Mouse (Mus musculus) MEL (cell line): ENCODE measurements at regions not wholly inside any gene's neighbourhood (a gene's known extent, or its start where the extent isn't known, plus 50 kb on each side); places are given as distances from the start of the nearest gene placed in this dataset.

Experiments used
- DNase-seq: peaks from one replicate; pipeline ENCODE4 v3.0.0; 2011; ENCODE audit warnings: low read depth, low spot score
- H3K27ac ChIP-seq: 2 replicates; pipeline ENCODE4 v1.5.1; 2012; ENCODE audit warnings: low read depth, mild to moderate bottlenecking, control low read depth, low read length, moderate library complexity; ENCODE audit not compliant: control insufficient read depth
- H3K27me3 ChIP-seq, 2 experiments: fragments of 150-350 bp in 1 of 2; sonication (generic) in 1 of 2; 2 replicates each; pipeline ENCODE4 v1.6.1; 2012; ENCODE audit warnings: low read length in 2 of 2, mild to moderate bottlenecking in 2 of 2, improper control_type of control experiment in 1 of 2, moderate library complexity in 1 of 2; ENCODE audit not compliant: insufficient read depth in 2 of 2, control insufficient read depth in 1 of 2
- H3K36me3 ChIP-seq, 2 experiments: 2 replicates each; pipeline ENCODE4 v1.6.1; 2012 to 2014; ENCODE audit warnings: low read length in 2 of 2, improper control_type of control experiment in 1 of 2, inconsistent platforms in 1 of 2, mild to moderate bottlenecking in 1 of 2; ENCODE audit not compliant: insufficient read depth in 2 of 2, control insufficient read depth in 1 of 2
- H3K4me1 ChIP-seq, 2 experiments: fragments of 150-350 bp in 1 of 2; sonication (generic) in 1 of 2; 2 replicates each; pipeline ENCODE4 v1.6.1; 2012; ENCODE audit warnings: low read length in 2 of 2, improper control_type of control experiment in 1 of 2, mild to moderate bottlenecking in 1 of 2; ENCODE audit not compliant: insufficient read depth in 2 of 2, control insufficient read depth in 1 of 2
- H3K4me3 ChIP-seq, 2 experiments: fragments of 150-350 bp in 1 of 2; sonication (generic) in 1 of 2; 2 replicates each; pipeline ENCODE4 v1.5.1; 2012; ENCODE audit warnings: low read depth in 2 of 2, low read length in 2 of 2, mild to moderate bottlenecking in 2 of 2, moderate library complexity in 2 of 2, control low read depth in 1 of 2, improper control_type of control experiment in 1 of 2; ENCODE audit not compliant: control insufficient read depth in 1 of 2, insufficient read depth in 1 of 2
- H3K79me2 ChIP-seq: 2 replicates; pipeline ENCODE4 v1.6.1; 2012; ENCODE audit warnings: mild to moderate bottlenecking, low read length, moderate library complexity; ENCODE audit not compliant: control insufficient read depth, poor library complexity, insufficient read depth
- H3K9ac ChIP-seq: 2 replicates; pipeline ENCODE4 v1.6.1; 2012; ENCODE audit warnings: low read depth, mild to moderate bottlenecking, control low read depth, low read length, moderate library complexity; ENCODE audit not compliant: control insufficient read depth, poor library complexity, severe bottlenecking
- H3K9me3 ChIP-seq: fragments of 150-350 bp; sonication (generic); replicated peaks from 2 replicates; pipeline ENCODE4 v1.6.1; 2012; ENCODE audit warnings: mild to moderate bottlenecking, low read length, improper control_type of control experiment, moderate library complexity; ENCODE audit not compliant: insufficient read depth
- BHLHE40 ChIP-seq: IDR thresholded peaks from 2 replicates; pipeline ENCODE4 v1.6.1; 2012; ENCODE audit warnings: low read depth, mild to moderate bottlenecking, inconsistent platforms, low read length, improper control_type of control experiment, borderline replicate concordance
- CTCF ChIP-seq, 3 experiments: IDR thresholded peaks in 2 of 3; conservative IDR thresholded peaks in 1 of 3; 2 replicates each; pipeline ENCODE4 v1.5.1; 2011 to 2012; ENCODE audit warnings: low read length in 3 of 3, low read depth in 2 of 3, mild to moderate bottlenecking in 2 of 3, improper control_type of control experiment in 1 of 3, inconsistent platforms in 1 of 3, mixed read lengths in 1 of 3, moderate library complexity in 1 of 3; ENCODE audit not compliant: control insufficient read depth in 1 of 3, insufficient read depth in 1 of 3, poor library complexity in 1 of 3, severe bottlenecking in 1 of 3
- E2F4 ChIP-seq: IDR thresholded peaks from 2 replicates; pipeline ENCODE4 v1.6.1; 2011; ENCODE audit warnings: low read depth, low read length, improper control_type of control experiment, borderline replicate concordance
- ELF1 ChIP-seq: IDR thresholded peaks from 2 replicates; pipeline ENCODE4 v1.6.1; 2014; ENCODE audit warnings: low read depth, mild to moderate bottlenecking, inconsistent platforms, low read length, improper control_type of control experiment, moderate library complexity
- EP300 ChIP-seq, 2 experiments: IDR thresholded peaks; 2 replicates each; pipeline ENCODE4 v1.6.1; 2011; ENCODE audit warnings: improper control_type of control experiment in 2 of 2, low read length in 2 of 2, low read depth in 1 of 2, mild to moderate bottlenecking in 1 of 2
- ETS1 ChIP-seq: IDR thresholded peaks from 2 replicates; pipeline ENCODE4 v1.6.1; 2012; ENCODE audit warnings: low read depth, mild to moderate bottlenecking, inconsistent platforms, low read length, improper control_type of control experiment, moderate library complexity
- GABPA ChIP-seq: IDR thresholded peaks from 2 replicates; pipeline ENCODE4 v1.6.1; 2012; ENCODE audit warnings: low read depth, mild to moderate bottlenecking, inconsistent platforms, low read length, improper control_type of control experiment, moderate library complexity
- GATA1 ChIP-seq: IDR thresholded peaks from 2 replicates; pipeline ENCODE4 v1.6.1; 2011; ENCODE audit warnings: low read depth, low read length, improper control_type of control experiment
- HCFC1 ChIP-seq: IDR thresholded peaks from 2 replicates; pipeline ENCODE4 v1.6.1; 2012; ENCODE audit warnings: low read depth, mild to moderate bottlenecking, inconsistent platforms, low read length, improper control_type of control experiment, moderate library complexity
- JUND ChIP-seq: IDR thresholded peaks from 2 replicates; pipeline ENCODE4 v1.6.1; 2011; ENCODE audit warnings: low read depth, mild to moderate bottlenecking, improper control_type of control experiment, low read length
- KAT2A ChIP-seq: conservative IDR thresholded peaks from 2 replicates; pipeline ENCODE4 v1.6.1; 2012; ENCODE audit warnings: low read depth, low read length, improper control_type of control experiment, inconsistent platforms
- MAFK ChIP-seq: IDR thresholded peaks from 2 replicates; pipeline ENCODE4 v1.6.1; 2011; ENCODE audit warnings: low read depth, mild to moderate bottlenecking, low read length, improper control_type of control experiment, borderline replicate concordance
- MAZ ChIP-seq: IDR thresholded peaks from 2 replicates; pipeline ENCODE4 v1.6.1; 2012; ENCODE audit warnings: low read depth, mild to moderate bottlenecking, inconsistent platforms, low read length, improper control_type of control experiment
- MEF2A ChIP-seq: IDR thresholded peaks from 2 replicates; pipeline ENCODE4 v1.6.1; 2014; ENCODE audit warnings: low read depth, mild to moderate bottlenecking, inconsistent platforms, low read length, improper control_type of control experiment; ENCODE audit not compliant: poor library complexity, insufficient replicate concordance, severe bottlenecking; ENCODE audit errors: extremely low read depth
- MXI1 ChIP-seq: IDR thresholded peaks from 2 replicates; pipeline ENCODE4 v1.6.1; 2011; ENCODE audit warnings: mild to moderate bottlenecking, low read depth, low read length, improper control_type of control experiment
- MYB ChIP-seq: IDR thresholded peaks from 2 replicates; pipeline ENCODE4 v1.6.1; 2011; ENCODE audit warnings: mild to moderate bottlenecking, low read depth, low read length, improper control_type of control experiment
- NRF1 ChIP-seq: IDR thresholded peaks from 2 replicates; pipeline ENCODE4 v1.6.1; 2014; ENCODE audit warnings: low read depth, mild to moderate bottlenecking, inconsistent platforms, low read length, improper control_type of control experiment, moderate library complexity; ENCODE audit not compliant: poor library complexity, insufficient read depth, severe bottlenecking
- POLR2A ChIP-seq, 2 experiments: IDR thresholded peaks; 2 replicates each; pipeline ENCODE4 v1.6.1; 2011 to 2012; ENCODE audit warnings: low read length in 2 of 2, mild to moderate bottlenecking in 2 of 2, control low read depth in 1 of 2, improper control_type of control experiment in 1 of 2, low read depth in 1 of 2, moderate library complexity in 1 of 2; ENCODE audit not compliant: control insufficient read depth in 1 of 2, insufficient read depth in 1 of 2, poor library complexity in 1 of 2
- POLR2AphosphoS2 ChIP-seq: IDR thresholded peaks from 2 replicates; pipeline ENCODE4 v1.6.1; 2011; ENCODE audit warnings: low read length, improper control_type of control experiment
- POLR2AphosphoS5 ChIP-seq: IDR thresholded peaks from 2 replicates; pipeline ENCODE4 v1.6.1; 2012; ENCODE audit warnings: low read depth, borderline replicate concordance, mild to moderate bottlenecking, inconsistent platforms, low read length, moderate library complexity, mixed read lengths
- RAD21 ChIP-seq: IDR thresholded peaks from 2 replicates; pipeline ENCODE4 v1.6.1; 2011; ENCODE audit warnings: mild to moderate bottlenecking, low read depth, low read length, improper control_type of control experiment
- SIN3A ChIP-seq: IDR thresholded peaks from 2 replicates; pipeline ENCODE4 v1.6.1; 2012; ENCODE audit warnings: low read length, improper control_type of control experiment, inconsistent platforms
- SMC3 ChIP-seq: IDR thresholded peaks from 2 replicates; pipeline ENCODE4 v1.6.1; 2011; ENCODE audit warnings: low read depth, low read length, improper control_type of control experiment
- TBP ChIP-seq: IDR thresholded peaks from 2 replicates; pipeline ENCODE4 v1.8.0; 2011; ENCODE audit warnings: low read depth, low read length, improper control_type of control experiment
- ZC3H11A ChIP-seq: IDR thresholded peaks from 2 replicates; pipeline ENCODE4 v1.6.1; 2012; ENCODE audit warnings: low read depth, mild to moderate bottlenecking, inconsistent platforms, low read length, improper control_type of control experiment
- ZKSCAN1 ChIP-seq: IDR thresholded peaks from 2 replicates; pipeline ENCODE4 v1.6.1; 2012; ENCODE audit warnings: low read depth, mild to moderate bottlenecking, inconsistent platforms, low read length, improper control_type of control experiment, moderate library complexity
- ZMIZ1 ChIP-seq: IDR thresholded peaks from 2 replicates; pipeline ENCODE4 v1.6.1; 2012; ENCODE audit warnings: low read depth, mild to moderate bottlenecking, inconsistent platforms, low read length, improper control_type of control experiment, moderate library complexity

GRCm38 (mm10) chr2:117408241-117408640, 65.4 kb upstream of the Rasgrp1 start:
- H3K9ac ChIP-seq = no peak overlapping the region
- no peaks in the 10 kb centered on the region for H3K4me1 ChIP-seq
- H3K27ac ChIP-seq = no peak overlapping the region
- TF ChIP-seq JUND (no peak), NRF1 (no peak), MAZ (no peak), TBP (no peak), MXI1 (no peak), EP300 (IDR thresholded peaks at IDR 0.05; ENCODE audit: low read depth in 1 of 2, low read length in 2 of 2) (no peak), POLR2AphosphoS2 (no peak), BHLHE40 (no peak), MAFK (no peak), SIN3A (no peak), GABPA (no peak), KAT2A (no peak), SMC3 (no peak), E2F4 (no peak), POLR2AphosphoS5 (no peak), POLR2A (IDR thresholded peaks at IDR 0.05; ENCODE audit: control insufficient read depth in 1 of 2, insufficient read depth in 1 of 2, low read depth in 1 of 2, low read length in 2 of 2, poor library complexity in 1 of 2) (no peak), ETS1 (no peak), ELF1 (no peak), ZC3H11A (no peak), GATA1 (no peak)
- TF ChIP-seq, all 39 proteins: peak for 0
- Histone ChIP-seq H3K27me3 (no peaks in the 10 kb centered on the region), H3K79me2 (no peaks in the 10 kb centered on the region), H3K4me3 (no peak overlapping the region), H3K36me3 (no peaks in the 10 kb centered on the region), H3K9me3 (no peaks in the 10 kb centered on the region)
- no peak for DNase-seq

- H3K27ac ChIP-seq = no peak overlapping the region
- no peaks in the 10 kb centered on the region for H3K9me3 ChIP-seq
- H3K4me1 ChIP-seq = no peaks in the 10 kb centered on the region
- no peaks in the 10 kb centered on the region for H3K27me3 ChIP-seq
- H3K79me2 ChIP-seq = no peaks in the 10 kb centered on the region
- no peak for DNase-seq
- TF ChIP-seq ZKSCAN1 (no peak), MAFK (no peak), MXI1 (no peak), POLR2A (IDR thresholded peaks at IDR 0.05; ENCODE audit: control insufficient read depth in 1 of 2, insufficient read depth in 1 of 2, low read depth in 1 of 2, low read length in 2 of 2, poor library complexity in 1 of 2) (no peak), BHLHE40 (no peak), RAD21 (no peak), ZMIZ1 (no peak), ELF1 (no peak), JUND (no peak), KAT2A (no peak), HCFC1 (no peak), CTCF (IDR thresholded peaks at IDR 0.05 in 2 of 3, conservative IDR thresholded peaks at IDR 0.05 in 1 of 3; ENCODE audit: control insufficient read depth in 1 of 3, insufficient read depth in 1 of 3, low read depth in 2 of 3, low read length in 3 of 3, poor library complexity in 1 of 3, severe bottlenecking in 1 of 3) (no peak), ETS1 (no peak), GATA1 (no peak), MEF2A (no peak), MYB (no peak)
- H3K9ac ChIP-seq = no peak overlapping the region
- no peaks in the 10 kb centered on the region for H3K36me3 ChIP-seq
- H3K4me3 ChIP-seq = no peak overlapping the region
These were observed 69.3 kb upstream of the Rasgrp1 start for GRCm38 (mm10) chr2:117412045-117412606.
